Mouse (Mus musculus) spleen, postnatal 14 days (tissue): ENCODE measurements around the gene Socs2.

ENCODE experiments used
- DNase-seq, 2 experiments: peaks; one replicate each; pipeline ENCODE4 v3.0.0; 2021 to 2022; ENCODE audit warnings: low spot score in 2 of 2

Socs2 gene

GRCm38 (mm10) chr10:95416685-95417495 is at the start of gene Socs2:
Socs2 (minus strand) TSS chr10:95417180.
- DNase-seq = peak; percentile 36 to 49

- no peak for DNase-seq
Measured at GRCm38 (mm10) chr10:95465485-95465896, 48.5 kb upstream of the Socs2 start.

DNA sequence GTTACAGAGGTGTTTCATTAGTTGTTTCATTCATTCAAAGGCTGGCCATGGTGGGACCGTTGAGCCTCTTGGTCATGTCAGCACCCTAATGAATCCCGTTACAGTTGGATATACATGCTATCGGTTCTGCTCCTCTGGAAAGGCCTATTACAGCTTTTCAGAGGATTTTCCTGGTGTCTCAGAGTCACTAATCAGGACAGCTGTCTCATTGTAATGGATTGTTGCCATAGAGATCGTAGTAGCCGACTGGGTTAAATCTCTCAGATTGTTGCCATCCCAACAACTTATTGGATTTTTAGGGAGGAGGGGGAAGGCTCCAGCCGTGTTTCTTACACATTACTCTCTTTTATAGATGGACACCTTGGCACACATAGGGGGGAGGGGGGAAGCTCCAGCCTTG is 47.5 kb upstream of the Socs2 start:
- no peak for DNase-seq

- no peak for DNase-seq
Measured at GRCm38 (mm10) chr10:95462231-95462630, 45.3 kb upstream of the Socs2 start.

DNA sequence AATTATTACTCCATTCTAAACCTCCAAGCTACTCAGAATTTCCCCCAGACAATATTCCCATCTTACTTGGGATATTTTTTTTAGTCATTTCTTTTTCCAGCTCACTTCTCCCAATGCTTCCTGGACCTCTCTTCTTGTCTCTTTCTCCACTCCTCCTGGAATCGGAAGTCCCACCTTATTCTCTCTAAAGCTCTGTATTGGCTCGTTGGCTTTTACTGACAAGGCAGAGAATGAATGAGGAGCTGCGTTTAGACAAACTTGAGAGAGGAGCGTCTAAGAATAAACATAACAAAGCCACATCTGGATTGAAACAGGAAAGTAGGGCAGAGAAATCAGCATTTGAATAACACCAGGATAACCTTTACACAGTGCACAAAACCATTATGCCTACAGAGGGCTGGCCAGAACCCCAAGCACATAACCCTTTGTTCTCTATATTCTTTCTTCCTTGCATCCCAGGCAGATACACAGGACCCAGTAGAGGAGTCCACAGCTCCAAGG is 44.1 kb upstream of the Socs2 start:
- DNase-seq = no peak

DNA sequence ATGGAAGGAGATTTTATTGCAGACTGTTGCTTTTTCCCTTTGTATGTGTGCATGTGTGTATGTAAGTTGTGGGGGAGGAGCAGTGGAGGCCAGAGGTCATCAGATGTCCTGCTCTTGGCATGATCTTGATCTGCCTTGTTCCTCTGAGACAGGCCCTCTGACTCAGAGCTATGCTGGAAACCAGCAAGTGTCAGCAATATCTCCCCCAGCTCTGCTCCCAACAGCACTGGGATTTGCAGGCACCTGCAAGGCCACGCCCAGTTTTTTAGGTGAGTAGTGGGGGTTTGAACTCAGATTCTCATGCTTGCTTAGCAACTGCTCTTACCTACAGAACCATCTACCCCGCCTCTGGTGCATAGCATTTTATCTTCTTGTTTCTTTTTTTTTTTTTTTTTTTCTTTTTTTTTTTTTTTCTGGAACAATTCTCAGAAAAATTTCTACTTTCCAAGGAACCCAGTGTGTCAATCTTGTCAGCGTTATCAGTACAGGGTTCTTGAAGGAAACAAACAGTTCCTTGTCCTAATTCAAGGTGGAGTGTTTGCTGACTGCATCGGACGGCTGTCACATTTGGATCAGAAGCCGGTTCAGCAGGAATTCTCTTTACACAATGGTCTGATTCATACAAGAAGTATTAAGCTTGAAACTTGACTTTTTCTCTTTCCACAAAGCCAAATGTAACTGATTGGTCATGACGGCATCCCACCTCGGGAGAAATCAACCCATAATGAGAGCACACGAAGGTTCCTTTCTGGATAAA is 41.2 kb upstream of the Socs2 start:
- no peak for DNase-seq

DNA sequence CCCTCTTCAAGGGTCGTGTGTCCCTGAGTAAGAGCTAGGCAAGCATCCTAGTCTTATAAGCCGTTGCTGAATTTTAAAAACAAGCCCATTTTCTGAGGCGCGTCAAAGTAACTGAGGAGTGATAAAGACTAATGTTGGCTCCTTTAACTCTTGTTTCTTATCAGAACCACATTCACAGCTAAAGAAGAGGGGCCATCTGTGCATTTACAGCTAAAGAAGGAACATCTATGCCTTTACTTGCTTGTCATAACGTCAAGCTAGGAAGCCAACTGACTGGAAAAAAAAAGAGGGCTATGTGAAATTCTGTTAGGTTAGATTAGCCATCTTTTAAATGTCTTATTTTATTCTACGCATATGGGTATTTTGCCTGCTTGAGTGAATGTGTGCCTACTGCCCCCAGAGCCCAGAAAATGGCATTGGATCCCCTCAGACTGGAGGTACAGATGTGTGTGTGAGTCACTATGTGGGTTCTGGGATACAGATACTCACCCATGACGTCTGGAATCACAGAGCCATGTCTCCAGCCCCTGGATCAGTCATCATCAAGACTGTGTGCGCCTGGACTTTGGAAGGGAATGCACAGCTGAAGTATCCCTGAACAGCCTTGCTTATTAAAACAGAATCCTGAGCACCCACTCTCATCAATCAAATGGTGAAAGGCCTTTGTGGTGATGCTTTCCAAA is 40.5 kb upstream of the Socs2 start:
- no peak for DNase-seq

DNA sequence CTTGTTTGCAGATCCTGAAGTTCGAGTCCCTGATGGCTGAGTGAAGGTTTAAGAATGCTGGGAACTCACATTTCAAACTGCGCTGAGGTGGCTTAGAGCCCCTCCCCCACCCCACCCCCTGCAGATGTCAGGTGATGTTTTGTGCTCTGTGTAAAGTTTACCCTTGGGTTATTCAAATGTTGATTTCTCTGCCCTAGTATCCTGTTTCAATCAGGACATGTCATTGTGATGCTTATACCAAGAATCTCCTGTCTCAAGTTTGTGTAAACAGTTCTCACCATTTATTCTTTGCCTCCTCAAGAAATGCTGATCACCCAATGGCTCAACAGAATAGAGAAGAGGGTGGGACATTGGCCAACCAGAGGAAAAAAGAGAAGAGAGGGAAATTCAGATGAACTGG is 39.1 kb upstream of the Socs2 start:
- DNase-seq = no peak

GRCm38 (mm10) chr10:95453282-95453681 is 36.3 kb upstream of the Socs2 start:
- no peak for DNase-seq

DNA sequence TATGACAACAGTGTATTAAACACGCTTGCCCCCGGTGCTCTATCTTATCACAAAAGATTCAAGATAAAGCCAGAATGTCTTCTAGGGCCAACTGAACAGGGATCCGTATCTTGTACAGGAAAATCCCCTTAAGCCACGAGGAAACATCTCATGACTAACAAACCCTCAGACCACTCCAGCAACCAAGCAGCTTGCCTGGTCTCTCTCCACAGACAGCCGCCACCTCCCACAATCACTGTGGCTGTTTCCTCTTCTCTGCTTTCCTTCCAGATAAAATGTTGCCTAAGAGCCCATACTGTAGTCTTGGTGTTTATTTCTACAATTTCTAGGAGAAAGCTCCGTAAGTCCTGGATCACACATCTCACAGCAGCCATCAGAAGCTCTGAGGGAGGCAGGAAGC is 32.1 kb upstream of the Socs2 start:
- no peak for DNase-seq

DNA sequence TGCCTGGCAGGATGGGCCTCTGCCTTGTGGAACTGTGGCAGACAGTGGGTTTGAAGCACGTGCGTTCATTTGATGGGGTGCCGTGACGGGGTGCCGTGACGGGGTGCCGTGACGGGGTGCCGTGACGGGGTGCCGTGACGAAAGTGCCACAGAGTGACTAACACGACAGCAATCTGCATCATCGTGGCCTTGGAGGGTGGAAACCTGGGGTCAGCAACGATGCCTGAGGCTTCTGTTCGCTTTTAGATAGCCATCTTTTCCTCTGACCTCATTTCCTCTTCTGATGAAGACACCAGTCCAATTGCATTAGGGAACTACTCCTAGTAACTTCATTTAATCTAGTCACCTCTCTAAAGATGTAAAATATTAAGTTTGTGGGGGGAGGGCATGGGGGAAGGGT is 31.0 kb upstream of the Socs2 start:
- no peak for DNase-seq

DNA sequence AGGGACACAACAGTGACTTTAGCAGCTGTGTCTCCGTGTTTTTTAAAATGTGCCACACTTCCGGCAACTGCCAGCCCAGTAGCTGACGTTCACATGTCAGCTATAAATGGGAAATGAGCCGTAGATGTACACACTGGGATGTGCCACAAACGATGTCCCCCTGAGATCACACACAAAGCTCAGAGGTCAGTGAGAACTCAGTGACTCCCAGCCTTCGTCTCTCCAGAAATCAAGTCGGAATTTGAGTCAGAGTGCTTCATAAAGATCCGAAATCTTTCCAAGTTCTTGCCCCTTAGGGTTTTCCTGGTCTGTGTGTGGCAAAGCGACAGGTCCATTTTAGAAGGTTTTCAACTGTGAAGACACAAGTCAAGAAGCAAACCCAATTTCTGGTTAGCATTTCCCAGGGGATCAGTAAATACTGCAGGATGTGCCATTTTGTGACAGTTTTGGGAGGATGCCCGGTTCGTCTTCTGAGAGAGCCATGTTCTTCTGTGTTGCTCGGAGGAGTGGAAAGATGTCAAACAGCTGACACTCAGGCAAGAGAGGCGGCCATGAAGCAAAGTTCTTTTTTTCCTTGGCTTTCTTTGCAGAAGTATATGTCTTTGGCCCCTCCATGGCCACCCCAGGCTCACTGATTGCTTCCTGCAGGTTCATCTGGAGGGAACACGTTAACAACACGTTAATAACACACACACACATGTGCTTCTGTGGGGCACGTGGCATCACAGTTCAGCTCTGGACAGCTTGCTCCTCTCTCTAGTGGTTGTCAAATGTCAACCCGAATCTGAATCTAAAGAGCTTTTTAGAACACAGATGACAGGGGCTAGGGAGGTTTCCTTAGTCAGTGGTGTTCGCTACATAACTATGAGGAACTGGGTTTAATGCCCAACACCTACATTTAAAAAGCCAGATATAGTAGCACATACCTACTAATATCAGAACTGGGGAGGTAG is 28.4 kb upstream of the Socs2 start:
- no peak for DNase-seq

- DNase-seq = no peak
Measured at GRCm38 (mm10) chr10:95442334-95442733, 25.4 kb upstream of the Socs2 start.

GRCm38 (mm10) chr10:95440566-95440965 is 23.6 kb upstream of the Socs2 start:
- no peak for DNase-seq

DNA sequence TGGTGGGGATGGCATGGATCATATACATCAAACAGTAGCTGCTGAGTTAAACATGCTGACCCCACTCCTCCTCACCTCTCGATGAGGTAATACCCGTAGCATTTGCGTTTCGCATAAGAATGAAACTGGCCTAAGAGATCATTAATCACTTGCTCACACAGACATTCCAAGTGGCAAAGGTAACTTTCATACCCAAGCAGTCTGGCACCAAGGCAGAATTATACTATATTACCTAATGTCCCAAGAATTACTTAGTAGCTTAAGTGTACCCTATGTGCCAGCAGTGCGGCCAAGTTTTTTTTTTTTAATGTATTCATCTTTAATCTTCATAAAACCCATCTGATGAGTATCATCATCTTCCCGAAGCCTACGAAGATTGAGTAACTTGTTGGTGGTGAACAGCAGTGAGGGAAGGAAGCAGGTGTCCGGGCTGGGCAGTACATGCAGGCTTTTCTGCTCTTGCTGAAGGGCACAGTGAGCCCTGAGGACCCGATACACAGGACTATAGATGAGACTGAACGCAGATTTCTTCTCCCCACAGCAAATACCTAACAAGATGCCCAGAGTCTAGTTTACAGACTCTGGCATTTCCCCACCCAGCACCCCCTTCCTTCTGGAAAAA is 22.8 kb upstream of the Socs2 start:
- no peak for DNase-seq

GRCm38 (mm10) chr10:95438941-95439340 is 22.0 kb upstream of the Socs2 start:
- DNase-seq = no peak

- DNase-seq = no peak
Measured at GRCm38 (mm10) chr10:95430271-95430670, 13.3 kb upstream of the Socs2 start.

DNA sequence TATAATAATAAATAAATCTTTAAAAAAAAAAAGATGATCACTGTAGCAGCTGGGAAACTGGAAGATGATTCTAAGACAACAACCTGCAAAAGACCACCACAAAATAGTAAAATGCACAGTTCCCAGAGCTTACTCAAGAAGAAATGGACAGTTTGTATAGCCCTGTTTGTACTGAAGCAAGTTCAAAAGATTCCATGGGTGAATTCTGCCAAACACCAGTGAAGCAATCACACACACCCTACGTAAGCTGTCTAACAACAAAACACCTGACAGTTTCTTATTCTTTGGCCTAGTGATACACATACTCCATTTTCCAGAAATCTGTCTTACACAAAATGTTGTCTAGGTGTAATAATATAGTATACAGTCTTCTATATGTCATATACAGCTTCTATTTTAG is 12.1 kb upstream of the Socs2 start:
- no peak for DNase-seq

DNA sequence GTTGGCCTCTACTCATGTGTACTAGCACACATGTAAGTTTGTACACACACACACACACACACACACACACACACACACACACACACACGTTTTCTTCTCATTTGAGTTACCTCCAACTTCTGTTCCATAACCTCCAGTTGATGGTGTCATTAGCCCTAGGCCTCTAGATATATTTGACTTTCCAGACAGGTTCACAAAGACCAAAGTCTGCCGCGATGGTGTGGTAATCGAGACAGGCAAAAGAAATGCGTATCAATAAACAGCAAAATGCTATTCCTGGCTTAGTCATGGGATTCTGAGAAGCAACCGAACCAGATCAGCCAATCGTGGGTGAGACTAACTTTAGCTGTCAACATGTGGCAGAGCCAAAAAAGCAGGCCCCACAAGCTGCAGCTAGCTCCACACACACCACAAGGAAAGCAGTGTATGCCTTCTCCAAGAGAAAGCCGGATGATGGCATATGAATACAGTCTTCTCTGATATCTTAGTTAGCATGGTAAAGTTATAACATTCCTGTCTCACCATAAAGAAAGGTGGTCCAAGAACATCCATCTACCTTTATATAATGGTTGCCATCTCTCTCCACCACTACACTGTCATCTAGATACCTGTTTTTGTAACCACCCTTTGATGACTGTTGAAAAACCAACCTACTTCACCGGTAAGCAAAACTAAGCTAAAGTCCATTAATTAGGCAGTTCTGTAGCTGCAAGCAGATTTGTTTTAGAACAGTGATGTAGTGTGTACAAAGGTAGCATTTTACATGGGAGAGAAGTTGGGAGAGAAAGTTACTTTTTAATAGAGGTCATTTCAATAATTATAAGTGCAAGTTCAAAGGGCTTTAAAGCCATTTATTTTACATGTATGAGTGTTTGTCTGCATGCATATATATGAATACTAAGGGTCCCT is 9.5 kb upstream of the Socs2 start:
- DNase-seq = no peak

DNA sequence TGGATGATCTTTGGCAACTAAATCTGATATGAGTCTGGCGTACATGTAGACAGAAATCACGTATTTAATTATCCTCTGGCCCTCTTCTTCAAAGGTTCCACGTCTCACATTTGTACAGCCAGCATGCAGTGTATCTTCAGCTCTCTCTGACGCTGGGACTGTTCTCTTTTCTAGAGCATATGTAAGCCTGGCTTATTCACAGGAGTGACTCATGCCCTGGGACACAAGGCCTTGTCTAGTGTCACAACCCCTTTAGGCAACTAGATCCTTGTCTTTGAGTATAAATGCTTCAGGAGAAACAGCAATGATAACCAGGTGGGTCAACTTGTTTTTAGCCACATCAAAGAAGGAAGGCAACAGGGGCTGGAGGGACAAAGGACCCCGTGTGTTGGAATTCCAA is 5.7 kb upstream of the Socs2 start:
- DNase-seq = no peak
